Mouse (Mus musculus): ENCODE data around the gene Grip1.

The Grip1 gene

DNA sequence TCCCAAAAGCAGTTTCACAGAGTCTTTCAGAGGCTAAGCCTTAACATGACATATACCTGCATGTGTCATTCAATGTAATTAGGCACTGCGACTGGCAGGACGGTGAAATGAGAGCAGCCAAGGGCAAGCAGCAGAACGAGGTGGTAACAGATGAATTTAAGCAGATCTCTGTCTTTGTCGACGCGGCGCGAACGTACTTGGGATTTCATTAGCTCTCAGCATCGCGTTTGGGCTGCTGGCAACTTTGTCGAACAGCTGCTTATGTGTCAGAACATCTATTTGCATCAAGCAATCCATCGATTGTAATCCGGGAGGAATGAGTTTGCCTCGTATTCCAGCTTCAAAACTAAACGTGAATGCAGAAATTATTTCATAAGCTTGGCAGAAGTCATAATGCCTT, 483.9 kb downstream of the Grip1 start:
- no peak for DNase-seq (ENCODE audit: inconsistent ontology term)

DNA sequence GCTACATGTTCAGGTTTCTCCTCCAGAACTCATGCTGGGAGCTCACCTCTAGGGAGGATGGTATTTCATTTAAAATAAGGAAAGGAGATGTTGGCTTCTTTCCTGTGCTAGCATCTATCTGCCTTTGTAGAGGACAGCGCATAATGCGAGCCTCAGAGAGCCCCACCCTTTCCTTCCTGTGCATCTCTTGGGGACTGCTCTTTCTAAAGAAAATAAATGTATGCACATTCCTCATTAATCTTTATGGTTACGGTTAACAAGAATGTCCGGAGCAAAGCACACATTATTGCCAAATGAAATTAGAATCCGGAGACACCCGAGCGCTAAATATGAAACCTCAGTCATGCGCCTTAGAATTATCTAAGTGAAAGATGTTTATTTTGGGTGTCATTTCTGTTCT, 490.3 kb downstream of the Grip1 start:
- DNase-seq (ENCODE audit: inconsistent ontology term): no peak

DNA sequence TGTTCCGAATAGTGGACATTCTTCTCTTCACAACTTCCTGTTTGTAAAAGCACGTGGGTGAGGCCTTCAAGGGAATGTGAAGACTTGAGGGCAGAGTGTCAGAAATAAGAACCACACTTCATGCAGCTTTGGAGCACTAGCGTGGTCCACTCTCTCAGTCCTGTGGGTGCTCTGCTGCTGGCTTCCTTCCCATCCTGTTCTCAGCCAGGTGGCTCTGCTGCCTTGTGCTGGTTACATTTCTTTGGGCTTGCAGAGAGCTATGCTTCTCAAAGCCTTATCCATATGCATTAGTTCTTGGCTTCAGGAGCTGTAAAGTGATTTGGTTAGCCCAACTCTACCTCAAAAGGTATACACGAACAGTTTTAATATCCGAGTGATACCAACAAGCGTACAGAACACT, 497.8 kb downstream of the Grip1 start:
- no peak for DNase-seq (ENCODE audit: inconsistent ontology term)

DNA sequence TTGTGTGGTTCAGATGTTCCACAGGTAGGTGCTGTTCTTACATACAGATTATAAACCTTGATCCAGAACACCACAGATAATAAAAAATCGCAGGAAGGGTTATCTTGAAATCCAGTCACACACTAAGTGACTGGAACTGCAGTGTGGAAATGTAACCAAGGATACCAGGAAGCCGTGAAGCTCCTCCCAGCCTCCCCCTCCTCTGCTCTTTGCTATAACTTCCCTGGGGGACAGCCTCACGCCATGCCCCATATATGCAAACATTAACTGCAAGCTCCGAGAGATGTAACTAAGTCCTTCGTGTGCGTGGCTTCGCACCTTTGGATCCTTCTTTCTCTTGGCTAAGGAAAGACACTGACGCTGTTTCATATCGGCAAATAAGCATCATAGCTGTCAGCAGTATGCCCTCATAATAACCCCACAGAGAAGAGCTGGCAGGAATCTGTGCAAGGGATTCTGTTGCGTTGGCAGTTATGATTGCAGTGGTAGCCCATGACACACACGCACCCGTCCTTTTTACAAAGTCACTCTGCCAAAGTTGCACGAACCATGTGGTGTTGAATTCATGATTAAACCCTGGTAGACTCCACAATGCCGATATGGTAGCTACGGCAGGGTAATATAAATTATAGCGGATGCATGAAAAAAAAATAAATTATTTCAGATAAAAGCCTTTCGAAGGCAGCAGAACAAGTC, 503.8 kb downstream of the Grip1 start:
- DNase-seq (ENCODE audit: inconsistent ontology term): no peak

DNA sequence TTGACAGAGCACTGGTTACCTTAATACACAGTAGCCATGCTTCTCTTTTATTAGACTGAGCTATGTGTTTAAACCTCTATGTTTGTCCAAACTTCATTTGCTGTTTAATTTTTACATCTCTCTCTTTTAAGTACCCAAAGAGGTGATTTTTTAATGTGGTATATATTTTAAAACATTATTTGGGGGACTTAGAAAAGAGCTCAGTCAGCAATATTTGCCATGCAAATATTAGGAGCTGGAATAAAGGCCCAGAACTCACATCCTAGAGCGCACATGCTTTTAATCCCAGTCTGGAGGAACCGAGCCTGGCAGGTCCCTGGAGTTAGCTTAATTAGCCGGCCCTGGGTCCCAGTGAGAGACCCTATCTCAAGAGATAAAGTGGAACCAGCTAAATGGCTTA, 507.3 kb downstream of the Grip1 start:
- no peak for DNase-seq (ENCODE audit: inconsistent ontology term)

DNA sequence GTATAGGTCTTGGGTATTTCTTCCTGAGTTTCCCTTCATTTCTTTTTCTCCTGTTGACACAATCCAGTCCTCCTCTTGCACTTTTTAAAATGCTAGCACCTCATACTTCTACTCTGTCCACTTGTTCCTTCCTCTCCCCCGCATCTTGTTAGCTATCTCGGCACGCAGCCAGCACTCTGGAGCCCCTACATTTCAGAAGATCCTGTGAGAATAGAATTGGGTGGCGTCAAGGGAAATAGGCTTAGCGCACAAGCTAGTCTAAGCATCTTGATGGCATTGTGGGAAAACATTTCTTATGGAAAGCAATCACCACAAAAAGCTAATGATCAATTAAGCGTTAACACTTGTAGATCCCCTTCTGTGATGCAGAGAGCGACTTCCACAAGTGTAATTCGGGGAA, 512.7 kb downstream of the Grip1 start:
- DNase-seq (ENCODE audit: inconsistent ontology term): no peak

DNA sequence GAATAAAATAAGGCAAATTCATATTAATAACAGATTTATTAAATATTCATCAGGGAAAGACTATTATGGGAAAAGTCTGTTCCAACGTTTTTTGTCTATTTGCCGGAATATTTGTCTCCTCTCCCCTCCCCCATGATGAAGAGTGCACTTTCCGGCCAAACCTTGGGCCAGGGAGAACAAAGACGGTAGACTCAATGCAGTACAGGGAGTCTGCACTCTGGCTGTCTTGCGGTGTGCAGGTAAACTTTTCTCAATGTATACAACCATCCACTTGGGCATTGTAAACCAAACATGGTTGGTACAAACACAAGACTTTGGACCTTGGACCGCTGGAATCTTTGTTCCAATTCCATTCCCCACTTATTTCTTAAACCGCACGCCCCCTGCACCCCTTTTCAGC, 525.8 kb downstream of the Grip1 start:
- DNase-seq (ENCODE audit: inconsistent ontology term): no peak

DNA sequence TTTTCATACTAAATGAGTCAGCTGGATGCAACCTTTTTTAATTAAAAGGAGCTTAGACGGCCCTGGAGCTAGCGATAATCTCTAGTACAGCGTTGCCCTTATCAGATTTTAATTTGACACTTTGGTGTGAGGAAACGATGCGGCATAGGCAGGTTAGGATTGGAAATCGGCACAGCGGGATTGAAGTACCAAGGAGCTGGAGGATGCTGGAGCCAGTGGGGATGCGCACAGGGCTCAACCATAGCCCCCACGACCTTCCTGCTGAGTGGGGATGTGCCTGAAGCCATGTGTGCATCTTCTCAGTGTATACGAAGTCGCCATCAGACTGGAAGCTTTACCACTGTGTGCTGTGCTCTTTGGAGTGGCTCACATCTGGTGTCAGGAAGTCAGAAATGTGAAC, 526.4 kb downstream of the Grip1 start:
- no peak for DNase-seq (ENCODE audit: inconsistent ontology term)

DNA sequence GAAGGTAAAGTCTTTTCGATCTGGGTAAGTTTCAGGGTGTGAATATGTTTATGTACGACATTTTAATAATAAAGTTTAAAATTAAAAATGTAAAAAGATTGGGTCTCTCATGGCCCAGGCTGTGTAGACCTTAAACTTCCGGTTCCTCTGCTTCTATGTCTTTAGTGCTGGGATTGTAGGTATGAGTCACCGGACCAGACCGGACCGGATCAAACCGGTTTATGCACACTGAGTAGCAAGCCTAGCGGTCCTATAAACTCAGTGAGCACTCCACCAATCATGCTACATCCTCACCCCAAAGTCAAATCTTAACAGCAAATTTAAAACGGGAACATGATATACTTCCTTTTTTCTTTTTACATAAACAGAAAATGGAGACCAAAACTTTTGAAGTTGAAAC, 530.7 kb downstream of the Grip1 start:
- DNase-seq (ENCODE audit: inconsistent ontology term): no peak

DNA sequence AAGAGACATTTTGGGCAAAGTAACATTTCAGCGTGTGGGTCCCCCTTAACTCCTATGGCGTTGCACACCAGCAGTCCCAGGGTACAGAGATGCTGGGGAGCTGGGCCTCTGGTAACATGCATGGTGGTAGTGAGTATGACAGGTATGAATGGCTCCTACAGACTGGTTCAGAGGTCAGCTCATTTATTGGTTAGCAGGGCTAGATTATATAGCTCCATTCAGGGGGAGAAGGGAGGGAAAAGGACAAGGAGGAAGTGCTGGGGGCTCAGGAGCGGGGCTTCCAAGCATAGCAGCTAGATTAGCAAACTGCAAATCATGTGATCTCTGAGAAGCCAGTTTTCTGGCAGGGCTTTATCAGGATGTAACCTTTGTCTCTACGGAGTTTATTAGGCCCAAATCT, 544.8 kb downstream of the Grip1 start:
- no peak for DNase-seq (ENCODE audit: inconsistent ontology term)

DNA sequence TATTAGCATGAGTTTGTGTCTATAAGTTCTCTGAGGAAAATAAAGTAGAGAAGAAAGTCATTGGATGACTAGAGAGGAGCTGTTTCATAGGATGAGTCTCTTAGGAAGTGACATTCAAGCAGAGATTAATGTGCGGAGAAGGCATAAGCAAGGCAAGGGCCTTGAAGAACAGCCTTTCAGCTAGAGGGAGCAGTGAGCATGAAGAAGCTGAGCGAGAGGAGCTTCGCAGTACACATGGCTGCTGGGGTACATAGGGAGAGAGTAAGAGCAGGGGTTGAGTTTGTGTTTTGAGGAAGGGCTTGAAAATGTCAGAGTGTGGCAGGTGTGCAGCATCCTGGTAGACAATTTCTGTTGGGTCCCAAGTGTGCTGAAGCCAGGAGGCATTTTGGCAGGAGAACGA, 548.5 kb downstream of the Grip1 start:
- no peak for DNase-seq (ENCODE audit: inconsistent ontology term)

DNA sequence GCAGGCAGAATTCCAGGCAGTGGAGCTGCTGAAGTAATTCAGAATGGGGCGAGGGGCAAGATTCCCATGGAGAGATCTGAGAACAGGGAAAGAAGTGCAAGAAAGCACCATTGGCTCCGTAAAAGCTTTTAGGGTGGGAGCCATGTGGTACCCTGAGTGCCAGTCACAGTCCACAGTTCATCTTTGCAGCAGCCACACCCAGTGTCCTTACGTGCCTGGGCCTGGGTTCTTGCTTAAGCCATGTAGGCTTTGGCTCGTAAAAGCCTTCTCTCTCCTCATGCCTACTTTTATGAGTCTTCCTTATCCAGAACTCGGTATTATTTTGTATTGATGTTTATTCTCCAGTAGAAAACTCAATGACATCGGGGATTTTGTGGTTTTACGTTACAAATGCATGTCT, 550.5 kb downstream of the Grip1 start:
- DNase-seq (ENCODE audit: inconsistent ontology term): no peak

DNA sequence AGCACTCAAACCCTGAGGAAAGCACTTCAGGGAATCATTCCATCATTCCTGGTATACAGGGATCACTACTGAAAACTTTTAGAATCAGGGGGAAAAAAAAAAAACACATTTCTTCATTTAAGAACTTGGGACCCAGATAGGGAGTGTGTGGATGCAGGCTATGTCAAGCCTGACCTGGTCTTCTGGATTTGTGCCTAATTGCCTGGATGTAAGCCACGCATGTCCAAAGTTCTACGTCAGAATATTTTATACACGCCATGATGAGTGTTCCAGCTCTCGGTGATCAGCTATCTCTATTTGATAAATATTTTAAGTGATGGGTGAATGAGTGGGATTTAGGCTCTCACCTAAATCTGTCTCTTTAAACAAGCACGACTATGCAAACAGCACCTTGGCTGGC, 552.0 kb downstream of the Grip1 start:
- DNase-seq (ENCODE audit: inconsistent ontology term): no peak

DNA sequence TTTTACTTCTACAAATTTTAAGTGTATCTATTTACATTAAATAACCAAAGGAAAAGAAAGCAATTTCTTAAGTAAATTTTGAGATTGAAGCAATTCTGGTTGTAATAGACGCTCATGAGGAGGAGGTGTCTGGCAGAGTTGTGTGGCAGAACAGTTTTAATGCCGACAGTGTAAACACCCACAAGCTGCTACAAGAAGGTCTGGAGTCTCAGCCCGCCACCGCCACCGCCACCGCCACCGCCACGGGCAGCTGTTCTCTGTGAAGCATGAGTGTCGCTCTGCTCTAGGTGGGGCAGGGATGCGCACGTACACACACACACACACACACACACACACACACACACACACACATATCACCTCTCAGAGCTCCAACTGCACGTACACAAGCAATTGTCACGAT, 558.7 kb downstream of the Grip1 start:
- no peak for DNase-seq (ENCODE audit: inconsistent ontology term)

DNA sequence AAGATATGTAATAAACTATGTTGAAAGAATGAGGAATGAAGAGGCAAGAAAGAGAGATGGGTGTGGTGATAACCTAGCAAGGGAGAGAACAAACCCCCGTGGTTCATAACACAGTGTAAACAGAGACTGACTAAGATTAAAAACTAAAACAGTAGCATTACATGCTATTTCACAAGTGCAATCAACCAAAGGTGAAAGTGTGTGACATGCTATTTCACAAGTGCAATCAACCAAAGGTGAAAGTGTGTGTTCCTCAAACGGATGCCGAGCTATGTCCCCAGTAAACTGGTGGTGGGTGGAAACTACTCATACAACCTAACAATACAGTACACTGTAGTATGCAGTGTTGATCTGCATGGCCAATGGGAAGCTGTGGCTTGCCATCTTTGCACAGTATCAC, 561.5 kb downstream of the Grip1 start:
- no peak for DNase-seq (ENCODE audit: inconsistent ontology term)

DNA sequence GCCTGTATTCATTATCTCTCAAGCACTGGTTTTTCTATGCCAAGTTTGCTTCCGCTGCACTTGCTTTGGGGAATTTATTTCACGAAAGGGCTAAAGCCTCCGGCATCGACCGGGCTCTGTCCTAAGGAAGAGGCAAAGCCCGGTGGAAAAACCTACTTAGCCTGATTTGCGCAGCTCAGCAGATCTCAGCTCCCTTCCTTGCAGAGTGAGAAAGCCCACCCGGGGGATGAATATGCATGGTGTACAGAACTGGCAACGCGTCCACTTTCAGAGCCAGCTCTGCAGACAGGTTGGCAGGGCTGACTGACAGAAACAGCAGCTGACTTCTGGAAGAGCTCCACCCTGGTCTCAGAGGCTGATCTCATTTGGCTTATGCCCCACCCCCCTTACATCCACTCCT, 572.8 kb downstream of the Grip1 start:
- DNase-seq (ENCODE audit: inconsistent ontology term): peak; percentile 78

DNA sequence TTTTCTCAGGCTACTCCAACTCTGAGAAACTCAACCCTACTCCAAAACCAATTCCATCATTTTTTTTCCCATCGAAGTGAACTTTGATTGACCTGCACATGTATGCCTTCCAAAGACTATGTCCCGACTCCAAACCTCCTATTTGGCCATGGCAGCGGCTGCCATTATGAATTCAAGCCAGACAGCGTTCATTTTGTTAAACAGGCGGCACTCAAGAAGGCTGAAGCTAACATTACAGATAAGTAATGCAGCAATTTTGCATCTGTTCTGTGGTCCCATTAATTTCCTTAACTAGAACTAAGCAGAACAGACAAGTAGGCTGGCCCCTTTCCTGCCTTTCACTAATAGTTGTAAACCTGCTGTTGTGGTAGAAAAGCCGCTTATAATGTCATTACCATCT, 577.3 kb downstream of the Grip1 start:
- DNase-seq (ENCODE audit: inconsistent ontology term): no peak

DNA sequence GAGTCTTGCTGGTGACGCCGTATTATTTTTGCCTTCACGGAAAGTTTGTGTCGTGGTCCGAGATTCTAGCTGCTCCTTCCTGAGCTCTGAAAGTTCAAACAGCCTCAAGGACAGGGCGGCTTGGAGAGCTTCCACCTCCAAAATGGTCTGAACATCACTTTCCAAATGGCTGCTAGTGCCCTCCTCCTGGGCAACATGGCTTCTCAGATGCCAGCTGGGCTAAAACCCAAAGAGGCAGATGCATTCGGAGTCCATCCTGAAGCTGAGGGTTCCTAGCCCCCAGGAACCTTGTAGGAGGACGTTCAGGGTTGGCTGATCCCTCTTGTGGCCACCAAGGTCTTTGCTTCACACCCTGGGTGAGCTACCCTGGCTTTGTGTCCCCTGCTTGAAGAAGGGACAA, 577.7 kb downstream of the Grip1 start:
- DNase-seq (ENCODE audit: inconsistent ontology term): no peak

DNA sequence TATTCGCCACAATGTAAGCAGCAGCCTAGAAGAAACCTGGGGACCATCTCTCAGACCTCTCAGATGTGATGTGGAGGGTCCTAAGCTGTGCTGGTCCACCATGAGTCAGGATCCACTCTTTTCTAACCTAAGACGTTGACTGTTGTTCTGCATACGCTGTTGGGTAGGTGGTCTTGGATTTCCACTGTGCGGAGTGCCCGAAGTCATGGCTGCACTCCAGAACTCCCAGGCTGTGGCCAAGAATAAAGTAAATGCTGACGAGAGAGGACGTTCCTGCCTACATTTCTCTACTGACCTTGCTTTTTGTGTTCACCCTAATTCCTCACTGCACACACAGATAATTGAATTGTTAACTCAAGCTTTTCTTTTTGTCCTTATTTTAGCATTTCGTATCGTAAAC, 580.2 kb downstream of the Grip1 start:
- DNase-seq (ENCODE audit: inconsistent ontology term): no peak

DNA sequence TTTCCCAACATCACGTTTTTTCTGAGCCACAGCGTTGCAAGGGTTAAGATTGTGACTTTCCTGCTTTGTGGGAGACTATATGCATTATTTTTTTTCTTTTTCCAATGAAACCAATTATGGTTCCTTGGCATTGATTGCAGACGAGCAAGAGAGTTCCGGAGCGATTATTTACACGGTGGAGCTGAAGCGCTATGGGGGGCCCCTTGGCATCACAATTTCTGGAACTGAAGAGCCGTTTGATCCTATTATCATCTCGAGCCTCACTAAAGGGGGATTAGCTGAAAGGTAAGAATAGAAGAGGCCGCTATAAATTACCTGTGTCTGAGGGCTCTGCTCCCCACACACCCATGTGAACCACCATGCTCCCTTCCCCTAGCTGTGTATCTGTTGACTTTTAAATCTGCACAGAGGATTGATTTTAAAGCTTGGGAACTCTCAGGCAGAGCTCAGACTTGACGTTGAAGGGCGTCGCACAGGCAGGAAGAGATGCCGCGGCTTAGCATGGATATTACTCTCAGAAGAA, 581.6 kb downstream of the Grip1 start:
- no peak for DNase-seq (ENCODE audit: inconsistent ontology term)

DNA sequence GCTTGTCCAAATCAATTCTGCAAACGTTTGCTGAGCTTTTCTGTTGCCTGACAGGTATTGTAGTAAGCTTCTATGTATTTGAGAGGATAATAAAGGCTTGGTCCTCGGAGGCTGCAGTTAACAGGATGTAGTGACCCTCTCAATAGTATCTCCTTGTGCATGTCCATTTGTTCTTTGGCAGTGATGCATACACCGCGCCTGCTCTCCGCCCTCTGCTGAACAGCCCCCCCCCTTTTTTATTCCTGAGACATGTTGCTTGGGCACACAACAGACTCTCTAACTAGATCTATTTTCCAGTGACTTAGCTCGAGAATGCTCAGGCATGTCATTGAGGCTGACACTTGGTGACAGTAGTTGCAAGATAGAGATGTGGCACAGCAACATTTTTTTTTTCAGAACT, 582.2 kb downstream of the Grip1 start:
- DNase-seq (ENCODE audit: inconsistent ontology term): no peak

DNA sequence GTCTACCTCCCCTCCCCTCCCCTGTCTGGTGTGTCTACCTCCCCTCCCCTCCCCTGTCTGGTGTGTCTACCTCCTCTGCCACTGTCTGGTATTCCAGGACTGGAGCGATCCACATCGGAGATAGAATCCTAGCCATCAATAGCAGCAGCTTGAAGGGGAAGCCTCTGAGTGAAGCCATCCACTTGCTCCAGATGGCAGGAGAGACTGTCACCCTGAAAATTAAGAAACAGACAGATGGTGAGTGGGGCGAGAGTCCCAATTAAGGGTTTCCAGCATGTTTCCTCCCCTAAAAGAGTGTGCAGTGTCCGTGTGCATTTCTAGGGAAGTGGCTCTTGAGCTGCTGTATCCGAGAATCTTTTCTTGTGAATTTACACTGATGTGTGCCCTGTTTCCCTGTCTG, 584.6 kb downstream of the Grip1 start:
- no peak for DNase-seq (ENCODE audit: inconsistent ontology term)

DNA sequence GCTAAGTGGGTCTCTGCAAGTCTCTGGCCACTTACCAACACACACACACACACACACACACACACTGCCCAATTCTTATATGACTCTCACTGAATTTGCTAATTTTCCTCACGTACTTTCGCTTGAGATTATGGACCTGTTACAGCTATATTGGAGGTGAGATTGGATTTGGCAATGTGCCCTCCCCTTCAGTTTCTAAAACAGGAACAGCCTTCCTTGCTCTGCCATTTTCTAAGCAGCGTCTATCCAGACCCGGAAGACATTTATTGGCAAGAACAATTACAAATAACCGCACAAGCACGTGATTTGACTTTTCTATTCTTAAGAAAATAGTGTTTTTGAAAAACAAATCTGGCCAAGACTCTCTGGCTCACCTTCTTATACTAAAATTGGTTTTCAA, 590.6 kb downstream of the Grip1 start:
- no peak for DNase-seq (ENCODE audit: inconsistent ontology term)

DNA sequence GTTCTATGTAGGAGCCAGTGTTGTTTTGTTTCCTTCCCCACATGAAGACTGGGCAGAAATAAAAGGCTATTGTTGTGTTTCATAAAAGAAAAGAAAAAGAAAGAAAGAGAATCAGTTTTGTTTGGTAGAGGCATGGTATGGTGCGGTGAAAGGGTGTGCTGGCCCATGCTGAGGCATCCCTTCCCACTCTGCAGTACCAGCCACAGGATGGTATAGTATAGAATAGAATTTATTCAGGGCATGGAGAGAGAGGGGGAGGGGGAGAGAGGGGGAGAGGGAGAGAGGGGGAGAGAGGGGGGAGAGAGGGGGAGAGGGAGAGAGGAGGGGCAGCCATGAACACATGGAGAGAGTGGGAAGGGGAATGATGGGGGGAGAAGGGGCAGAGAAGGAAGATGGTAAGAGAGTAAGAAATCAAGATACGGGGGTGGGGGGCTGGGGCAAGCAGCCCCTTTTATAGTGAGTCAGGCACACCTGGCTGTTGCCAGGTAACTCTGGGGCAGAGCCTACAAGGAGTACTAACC, 591.1 kb downstream of the Grip1 start:
- DNase-seq (ENCODE audit: inconsistent ontology term): no peak
